ENCODE assay signal across 15 mouse cellular contexts in genomic region chr2:26146337-26147042, GRCm38 (mm10). TPM values are rescaled to one million over a fixed set of nuclear protein-coding genes. Genes with fewer than 3 reads are reported as not detected.
A peak's percentile ranks its signal among the peaks of the same experiment; 100 is the strongest.
DNase-seq lines count a peak whose midpoint lies in the region; ATAC-seq and TF ChIP-seq lines count a peak whose summit lies in the region.
"Had no signal": no experiment of that assay in that cellular context is flagged by ENCODE, and none has a peak within 500 bp of the region (broad histone marks: within the 10 kb centered on the region; RNA-seq: fewer than 3 reads in every experiment).

No protein-coding gene starts in this region.

- H3K9me3 ChIP-seq in kidney, embryonic 16.5 days (ENCODE audit: low read length) = no peaks in the 10 kb centered on the region
- H3K9me3 ChIP-seq in neural tube, embryonic 13.5 days = no peaks in the 10 kb centered on the region
- H3K9me3 ChIP-seq in neural tube, embryonic 15.5 days (replicated peaks) = no peaks in the 10 kb centered on the region
- H3K9me3 ChIP-seq: embryonic facial prominence, embryonic 13.5 days; forebrain, embryonic 12.5 days; intestine, embryonic 15.5 days had no signal

- no peak overlapping the region for H3K9ac ChIP-seq in kidney, embryonic 16.5 days (replicated peaks; ENCODE audit: low read length)
- H3K9ac ChIP-seq in neural tube, embryonic 13.5 days = no peak overlapping the region
- H3K9ac ChIP-seq in neural tube, embryonic 15.5 days (replicated peaks) = no peak overlapping the region
- H3K9ac ChIP-seq: embryonic facial prominence, embryonic 13.5 days; forebrain, embryonic 12.5 days; intestine, embryonic 15.5 days had no signal

- H3K36me3 ChIP-seq in kidney, embryonic 16.5 days (ENCODE audit: insufficient read depth, low read length) = no peaks in the 10 kb centered on the region
- H3K36me3 ChIP-seq in neural tube, embryonic 13.5 days = no peaks in the 10 kb centered on the region
- H3K36me3 ChIP-seq in neural tube, embryonic 15.5 days = no peaks in the 10 kb centered on the region
- no peaks in the 10 kb centered on the region for H3K36me3 ChIP-seq in thymus, adult 2 months (ENCODE audit: control insufficient read depth, insufficient read depth, low read length)
- H3K36me3 ChIP-seq: embryonic facial prominence, embryonic 13.5 days; forebrain, embryonic 12.5 days; intestine, embryonic 15.5 days had no signal

- H3K4me2 ChIP-seq in kidney, embryonic 16.5 days (replicated peaks; ENCODE audit: low read depth, low read length) = no peak overlapping the region
- H3K4me2 ChIP-seq in neural tube, embryonic 13.5 days = no peak overlapping the region
- no peak overlapping the region for H3K4me2 ChIP-seq in neural tube, embryonic 15.5 days
- H3K4me2 ChIP-seq: embryonic facial prominence, embryonic 13.5 days; forebrain, embryonic 12.5 days; intestine, embryonic 15.5 days had no signal

- H3K4me1 ChIP-seq in kidney, embryonic 16.5 days (ENCODE audit: insufficient read depth, low read length) = peaks cover 28% of the 10 kb centered on the region
- peaks cover 13% of the 10 kb centered on the region for H3K4me1 ChIP-seq in neural tube, embryonic 13.5 days (replicated peaks)
- peaks cover 19% of the 10 kb centered on the region for H3K4me1 ChIP-seq in neural tube, embryonic 15.5 days
- no peaks in the 10 kb centered on the region for H3K4me1 ChIP-seq in thymus, adult 2 months (replicated peaks; ENCODE audit: control insufficient read depth, insufficient read depth, low read length)

- peak; percentile 25; the same call in 1 of the 2 replicates for ATAC-seq in kidney, embryonic 16.5 days (ENCODE audit: low FRiP score, low TSS enrichment)
- ATAC-seq in neural tube, embryonic 13.5 days (ENCODE audit: low read depth) = no peak
- no peak for ATAC-seq in neural tube, embryonic 15.5 days (ENCODE audit: low FRiP score)
- ATAC-seq: intestine, embryonic 15.5 days had no signal

- no peak overlapping the region for H3K4me3 ChIP-seq in kidney, embryonic 16.5 days (ENCODE audit: low read length)
- H3K4me3 ChIP-seq in neural tube, embryonic 13.5 days = no peak overlapping the region
- no peak overlapping the region for H3K4me3 ChIP-seq in neural tube, embryonic 15.5 days (replicated peaks)
- H3K4me3 ChIP-seq in thymus, adult 2 months (ENCODE audit: control insufficient read depth, insufficient read depth, low read length) = no peak overlapping the region
- H3K4me3 ChIP-seq: embryonic facial prominence, embryonic 13.5 days; forebrain, embryonic 12.5 days; intestine, embryonic 15.5 days had no signal

- H3K27ac ChIP-seq in kidney, embryonic 16.5 days (ENCODE audit: low read length) = no peak overlapping the region
- H3K27ac ChIP-seq in neural tube, embryonic 13.5 days (replicated peaks) = 0 out of 2 replicates have a peak overlapping the region, but pooled peaks have one; percentile 20
- no peak overlapping the region for H3K27ac ChIP-seq in neural tube, embryonic 15.5 days (replicated peaks)
- no peak overlapping the region for H3K27ac ChIP-seq in thymus, adult 2 months (ENCODE audit: control insufficient read depth, insufficient read depth, low read length)
- H3K27ac ChIP-seq: embryonic facial prominence, embryonic 13.5 days; forebrain, embryonic 12.5 days; intestine, embryonic 15.5 days had no signal

- H3K27me3 ChIP-seq in kidney, embryonic 16.5 days (ENCODE audit: insufficient read depth, low read length) = no peaks in the 10 kb centered on the region
- H3K27me3 ChIP-seq in neural tube, embryonic 13.5 days = no peaks in the 10 kb centered on the region
- H3K27me3 ChIP-seq in neural tube, embryonic 15.5 days (replicated peaks) = no peaks in the 10 kb centered on the region
- H3K27me3 ChIP-seq in thymus, adult 2 months (ENCODE audit: control insufficient read depth, insufficient read depth, low read length) = no peaks in the 10 kb centered on the region
- H3K27me3 ChIP-seq: embryonic facial prominence, embryonic 13.5 days; forebrain, embryonic 12.5 days; intestine, embryonic 15.5 days had no signal

- no peak for TF ChIP-seq CTCF in thymus, adult 2 months (IDR thresholded peaks at IDR 0.05; ENCODE audit: borderline replicate concordance, control insufficient read depth, extremely low read depth, insufficient read depth, low read length, poor library complexity)

- no peak for DNase-seq in kidney, adult 11 months
- DNase-seq in cerebellum, adult 11-12 months = peak; percentile 90
- DNase-seq in cerebellum, postnatal 36 days = peak; percentile 81 to 84
- no peak for DNase-seq in urinary bladder, postnatal 25 days (ENCODE audit: low spot score)
- no peak for DNase-seq in thymus, adult 2 months
- DNase-seq: adrenal gland, postnatal 14 days; gastrocnemius, postnatal 25 days; heart, postnatal 10 days; thymus, adult 18-20 months had no signal

- no peak for TF ChIP-seq POLR2A in thymus, adult 2 months (IDR thresholded peaks at IDR 0.05; ENCODE audit: control insufficient read depth, extremely low read depth, insufficient read depth, low read length, poor library complexity)

- 52% methylated on average over 7 of the region's 7 CpGs for whole genome bisulfite sequencing in kidney, embryonic 16.5 days
- 57% methylated on average over 7 of the region's 7 CpGs for WGBS in neural tube, embryonic 13.5 days
- 61% methylated on average over 7 of the region's 7 CpGs for WGBS in neural tube, embryonic 15.5 days
- WGBS in thymus, adult 2 months = 80% methylated on average over 7 of the region's 7 CpGs

RNA-seq across cellular contexts. Expression of gene Nacc2, which starts 23.5 kb away (rescaled TPM):
- 12.7 and 13.3 TPM in 2 replicates for polyA plus RNA-seq in kidney, embryonic 16.5 days (2015; fragmentation: Nextera tagmentation; extraction: Ambion mirVana)
- 18.0 and 19.2 TPM in 2 replicates for polyA plus RNA-seq in neural tube, embryonic 13.5 days (2015; fragmentation: Nextera tagmentation; extraction: Ambion mirVana)
- 22.9 and 23.6 TPM in 2 replicates for polyA plus RNA-seq in neural tube, embryonic 15.5 days (2015; fragmentation: Nextera tagmentation; extraction: Ambion mirVana)
- polyA plus RNA-seq in thymus, adult 2 months (2012; rRNA removed) = 12.6 and 13.8 TPM in 2 replicates

Comparison
In these comparisons a context has a peak if more than half of its experiments do, and no peak if none do; other contexts are left out.
1. DNase-seq: peak in cerebellum, adult 11-12 months (single experiment) and cerebellum, postnatal 36 days (2 of 2); none in kidney, adult 11 months (single experiment), urinary bladder, postnatal 25 days (single experiment) and thymus, adult 2 months (single experiment).